Mouse (Mus musculus) frontal cortex, postnatal 36 days (tissue): Measurements from ENCODE around the gene Tchhl1.

ENCODE experiments used
- DNase-seq, 2 experiments: peaks; one replicate each; pipeline ENCODE4 v3.0.0; 2022; ENCODE audit warnings: low spot score in 2 of 2

The Tchhl1 gene

DNA sequence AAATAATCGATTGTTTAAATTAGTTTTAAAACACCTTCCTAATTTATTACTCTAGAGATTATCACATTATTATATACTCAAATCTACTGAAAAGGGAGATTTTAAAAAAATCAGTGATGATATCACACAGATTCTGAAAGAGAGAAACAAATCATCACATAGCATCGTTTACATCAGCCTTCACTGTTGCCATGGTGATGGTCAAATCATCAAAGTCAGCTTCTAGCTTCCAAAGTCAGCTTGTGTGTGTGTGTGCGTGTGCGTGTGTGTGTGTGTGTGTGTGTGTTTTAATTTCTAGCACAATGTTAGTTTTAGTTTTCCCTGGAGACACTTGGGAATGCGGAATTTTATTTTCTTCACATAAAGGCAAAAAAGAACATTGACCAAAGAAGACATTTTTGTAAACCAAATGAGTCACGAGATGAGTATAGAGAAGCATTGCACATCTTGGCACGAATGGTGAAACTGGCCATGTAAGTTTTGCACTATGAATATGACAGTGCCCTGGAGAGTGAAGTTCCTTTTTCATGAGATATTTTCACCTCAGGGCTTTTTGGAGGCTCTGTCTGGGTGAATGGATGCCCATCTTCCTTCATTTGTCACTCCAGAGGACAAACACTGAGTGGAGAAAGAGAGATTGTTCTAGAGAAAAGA, 36.1 kb downstream of the Tchhl1 start:
- DNase-seq, result no peak

DNA sequence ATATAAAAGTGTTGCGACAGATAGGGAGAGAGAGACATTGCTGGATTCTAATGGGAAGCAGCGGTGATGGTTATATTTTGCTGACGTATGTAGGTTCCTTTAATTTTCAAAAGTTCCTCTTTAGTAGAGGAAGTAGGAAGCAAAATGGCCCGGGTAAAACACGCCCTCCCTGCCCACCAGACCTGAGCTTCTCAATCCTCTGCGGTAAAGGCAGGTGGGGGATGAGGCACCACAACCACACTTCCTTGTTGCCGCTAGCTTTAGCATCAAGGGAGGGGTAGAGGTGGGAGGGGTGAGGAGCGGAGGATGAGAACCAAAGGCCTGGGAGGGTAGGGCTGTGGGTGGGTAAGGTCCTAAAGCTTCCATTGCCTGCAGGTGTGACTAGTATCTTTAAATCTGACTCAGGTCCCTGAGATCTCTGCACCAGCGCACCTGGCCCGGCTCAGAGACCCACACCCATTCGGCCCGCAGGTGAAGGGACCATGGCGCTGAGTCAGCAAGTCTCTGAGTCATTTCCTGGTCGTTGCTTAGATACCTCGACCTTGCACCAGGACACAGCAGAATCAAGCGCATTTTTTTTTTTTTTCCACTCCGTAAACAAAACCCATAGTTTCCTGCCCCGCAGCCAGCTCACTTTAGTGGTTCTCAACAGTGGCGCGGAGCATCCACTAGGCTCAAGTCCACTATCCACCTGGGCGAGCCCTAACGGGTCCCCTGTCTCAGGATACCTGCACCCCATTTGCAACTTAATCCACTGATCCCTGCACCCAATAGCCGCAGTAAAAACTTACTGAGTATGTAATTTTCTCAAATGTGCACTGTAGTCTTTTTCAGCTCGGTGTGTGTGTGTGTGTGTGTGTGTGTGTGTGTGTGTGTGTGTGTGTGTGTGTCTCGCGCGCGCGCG, 37.7 kb downstream of the Tchhl1 start:
- DNase-seq, result no peak

- DNase-seq, result no peak
These were observed 38.3 kb downstream of the Tchhl1 start for GRCm38 (mm10) chr3:93506881-93507325.

DNA sequence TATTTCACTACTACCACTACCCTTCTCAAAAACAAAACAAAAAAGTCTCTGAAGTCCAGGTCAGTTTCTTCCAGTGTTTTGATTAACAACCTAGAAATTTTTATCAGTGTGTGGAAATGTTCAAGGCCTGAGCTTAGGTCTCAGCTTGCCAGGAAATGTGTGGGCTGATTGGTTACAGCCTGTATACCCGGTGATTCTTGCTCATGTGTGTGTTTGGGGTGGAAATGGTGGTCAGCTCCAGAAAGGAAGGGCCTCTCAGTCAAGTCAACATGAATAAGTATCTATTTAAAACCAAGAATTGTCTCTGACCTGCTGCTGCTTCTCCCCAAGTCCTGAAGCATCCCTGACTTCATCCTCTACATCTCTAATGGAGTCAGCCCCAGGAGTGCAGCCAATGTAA, 40.7 kb downstream of the Tchhl1 start:
- no peak for DNase-seq

DNA sequence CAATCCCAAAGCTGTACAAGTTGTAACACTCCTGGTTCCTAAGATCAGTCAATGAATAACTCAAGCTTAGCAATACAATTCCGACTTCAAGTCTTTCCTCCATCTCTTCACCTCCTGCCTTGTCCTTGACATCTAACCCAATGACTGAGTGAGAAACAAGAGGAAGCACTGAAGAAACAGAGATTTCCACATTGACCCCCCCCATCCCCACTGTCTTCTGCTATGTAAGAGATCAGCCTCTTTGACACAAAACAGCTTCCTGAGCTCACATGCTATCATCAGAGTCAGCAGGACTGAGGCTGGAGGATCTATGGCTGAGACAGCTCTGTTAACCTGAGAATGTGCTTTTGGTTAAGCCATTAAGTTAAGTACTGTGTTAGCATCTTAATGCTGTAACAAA, 42.5 kb downstream of the Tchhl1 start:
- no peak for DNase-seq

- DNase-seq, result no peak
These were observed 43.2 kb downstream of the Tchhl1 start for GRCm38 (mm10) chr3:93511801-93512200.

DNA sequence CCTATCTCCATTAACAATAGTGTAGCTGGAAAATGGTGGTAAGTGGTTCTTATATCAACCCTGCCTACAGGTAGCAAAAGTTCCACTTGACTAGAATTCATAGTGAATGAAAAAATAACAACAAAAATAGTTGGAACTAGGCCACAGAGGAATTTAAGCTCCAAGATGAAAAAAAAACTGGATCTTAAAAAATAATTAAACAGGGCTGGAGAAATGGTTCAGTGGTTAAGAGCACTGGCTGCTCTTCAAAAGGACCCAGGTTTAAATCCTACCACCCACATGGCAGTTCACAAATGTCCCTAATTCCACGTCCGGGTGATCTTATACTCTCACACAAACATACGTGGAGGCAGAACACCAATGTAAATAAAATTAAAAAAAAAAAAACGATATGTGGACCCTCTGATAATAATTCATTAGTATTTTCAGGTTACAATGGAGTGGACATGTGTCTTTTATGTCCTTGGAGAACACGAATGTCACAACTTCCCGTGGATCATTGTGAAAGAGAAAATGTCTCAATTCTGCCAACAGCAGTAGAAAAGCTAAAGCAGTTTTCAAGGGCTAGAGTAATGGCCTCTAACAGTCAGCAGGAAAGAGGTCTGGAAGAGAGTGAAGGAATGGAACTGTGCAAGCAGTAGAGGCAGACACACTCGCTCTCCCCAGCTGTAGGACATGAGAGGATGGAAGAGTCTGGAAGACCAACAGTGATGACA, 44.0 kb downstream of the Tchhl1 start:
- DNase-seq, result no peak

GRCm38 (mm10) chr3:93514628-93515027, 46.1 kb downstream of the Tchhl1 start:
- no peak for DNase-seq

DNA sequence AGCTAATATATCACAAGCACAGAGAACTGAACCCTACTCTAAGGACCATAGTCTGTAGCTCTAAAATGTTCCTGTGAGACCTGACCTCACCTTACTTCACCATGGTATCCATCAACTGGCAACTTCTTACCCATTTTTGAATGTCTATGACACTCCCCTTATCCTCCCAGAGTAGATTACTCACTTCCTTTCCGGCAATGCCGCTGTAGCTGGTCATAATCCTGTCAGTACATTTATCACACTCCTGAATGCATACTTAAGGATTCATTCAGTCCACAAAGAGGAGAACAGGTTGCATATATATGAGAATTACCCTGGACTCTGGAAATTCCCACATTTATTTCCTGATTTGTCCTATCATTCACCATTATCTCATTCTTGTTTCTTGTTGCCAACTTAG, 48.8 kb downstream of the Tchhl1 start:
- no peak for DNase-seq

- DNase-seq, result no peak
These were observed 51.3 kb downstream of the Tchhl1 start for GRCm38 (mm10) chr3:93519856-93520329.

- peak in 1 of 2 experiments; percentile 7 for DNase-seq
These were observed 52.0 kb downstream of the Tchhl1 start, which contains the start of gene S100a11 for GRCm38 (mm10) chr3:93520330-93521193. Gene S100a11 (plus strand): TSS chr3:93520488.
